Mouse (Mus musculus): Measurements from ENCODE around the gene Bach2. TPM values are rescaled to one million over a fixed set of nuclear protein-coding genes. Genes with fewer than 3 reads are reported as not detected.

The Bach2 gene
- total RNA-seq, 2 experiments from 2014 or later, result 16.8 to 17.9 TPM

DNA sequence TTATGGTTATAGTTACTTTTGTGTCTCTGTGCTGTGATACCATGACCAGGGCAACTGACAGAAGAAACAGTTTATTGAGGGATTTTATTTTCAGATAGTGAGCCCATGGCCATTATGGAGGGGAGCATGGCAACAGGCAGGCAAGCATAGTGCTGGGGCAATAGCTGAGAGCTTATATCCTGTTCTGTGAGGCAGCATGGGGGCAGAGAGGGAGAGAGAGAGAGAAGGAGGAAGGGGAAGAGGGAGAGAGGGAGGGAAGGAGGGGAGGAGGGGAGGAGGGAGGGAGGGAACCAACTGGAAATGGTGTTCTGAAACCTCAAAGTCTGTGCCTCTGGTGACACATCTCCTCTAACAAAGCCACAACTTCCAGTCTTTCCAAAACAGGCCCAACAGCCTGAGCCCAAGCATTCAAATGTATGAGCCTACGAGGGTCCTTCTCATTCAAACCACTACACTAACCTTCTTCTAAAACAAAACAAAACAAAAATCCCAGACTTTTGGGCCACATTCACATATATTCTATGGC, 206.1 kb downstream of the Bach2 start:
- DNase-seq, result no peak
- intact Hi-C loops (cut with DNase I), result no loop called here

DNA sequence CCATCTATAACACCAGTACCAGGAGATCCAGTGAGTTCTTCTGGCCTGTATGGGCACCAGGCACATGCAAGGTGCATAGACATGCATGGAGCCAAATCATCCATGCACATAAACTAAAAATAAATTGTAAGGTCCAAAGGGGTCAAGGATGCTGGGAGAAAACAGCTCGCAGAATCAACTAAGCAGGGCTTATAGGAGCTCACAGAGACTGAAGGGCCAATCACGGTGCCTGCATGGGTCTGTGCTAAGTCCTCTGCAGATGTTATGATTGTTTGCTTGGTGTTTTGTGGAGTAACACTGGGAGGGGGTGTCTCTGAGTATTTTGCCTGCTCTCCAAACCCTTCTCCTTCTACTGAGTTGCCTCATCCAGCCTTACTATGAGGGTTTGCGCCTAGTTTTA, 209.2 kb downstream of the Bach2 start:
- intact Hi-C loops (cut with DNase I), result no loop called here
- DNase-seq, result no peak

DNA sequence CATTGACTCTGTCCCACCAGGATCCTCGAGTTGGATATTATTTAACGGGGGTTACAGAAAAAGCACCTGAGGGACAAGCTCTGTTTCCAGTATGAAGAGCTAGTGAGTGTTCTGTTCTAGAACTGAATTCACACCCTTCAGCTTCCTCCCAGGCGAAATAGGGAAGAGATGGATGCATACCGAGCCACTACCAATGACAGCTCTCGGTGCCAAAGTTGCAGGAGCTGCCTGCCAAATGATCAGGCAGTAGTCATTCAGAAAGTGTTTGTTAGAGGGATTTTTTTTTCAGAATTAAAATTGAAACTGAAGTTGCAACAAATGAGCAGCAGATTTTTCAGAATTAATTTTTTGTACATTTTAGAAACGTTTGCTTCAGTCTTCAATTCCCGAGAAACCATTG, 223.4 kb downstream of the Bach2 start:
- DNase-seq, result no peak
- intact Hi-C loops (cut with DNase I), result no loop called here

DNA sequence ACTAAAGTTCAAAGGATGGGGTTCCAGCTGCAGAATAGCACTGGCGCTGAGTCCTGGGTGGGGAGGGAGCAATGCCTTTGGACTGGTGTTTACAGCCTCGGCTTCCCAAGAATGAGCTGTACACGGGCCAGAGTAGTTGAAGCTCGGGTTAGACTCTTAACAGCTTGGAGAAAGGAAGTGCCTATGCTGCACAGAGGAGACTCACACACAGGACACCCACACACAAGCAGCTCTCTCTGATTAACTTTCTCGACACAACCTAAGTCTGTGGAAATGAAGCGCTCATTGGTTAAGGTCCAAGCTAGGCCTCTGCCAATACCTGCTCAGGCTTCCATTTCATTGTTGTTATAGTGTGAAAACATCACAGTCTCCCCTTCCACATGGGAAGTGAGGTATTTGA, 224.5 kb downstream of the Bach2 start:
- intact Hi-C loops (cut with DNase I), result no loop called here

DNA sequence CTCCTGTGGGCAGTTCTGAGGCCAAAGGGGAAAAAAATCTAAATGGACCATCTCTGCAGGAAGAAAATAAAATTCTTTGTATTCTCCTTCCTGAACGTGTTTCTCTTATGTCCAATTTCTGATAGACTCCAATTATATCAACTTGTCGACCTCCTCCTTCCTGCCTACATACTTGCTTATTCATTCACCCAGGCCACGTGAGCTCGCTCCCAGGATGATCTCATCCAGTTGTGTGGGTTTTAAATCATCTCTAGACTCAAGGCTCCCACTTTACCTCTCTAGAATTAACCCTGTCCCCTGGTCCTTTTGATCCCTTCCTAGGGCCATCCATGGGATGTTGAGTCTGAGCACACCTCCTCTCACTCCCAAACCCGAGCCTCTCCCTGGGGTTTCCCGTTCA, 225.9 kb downstream of the Bach2 start:
- DNase-seq, result no peak
- intact Hi-C loops (cut with DNase I), result no loop called here

More for the DNA sequence above, 224.5 kb downstream of the Bach2 start:
- DNase-seq, result no peak

DNA sequence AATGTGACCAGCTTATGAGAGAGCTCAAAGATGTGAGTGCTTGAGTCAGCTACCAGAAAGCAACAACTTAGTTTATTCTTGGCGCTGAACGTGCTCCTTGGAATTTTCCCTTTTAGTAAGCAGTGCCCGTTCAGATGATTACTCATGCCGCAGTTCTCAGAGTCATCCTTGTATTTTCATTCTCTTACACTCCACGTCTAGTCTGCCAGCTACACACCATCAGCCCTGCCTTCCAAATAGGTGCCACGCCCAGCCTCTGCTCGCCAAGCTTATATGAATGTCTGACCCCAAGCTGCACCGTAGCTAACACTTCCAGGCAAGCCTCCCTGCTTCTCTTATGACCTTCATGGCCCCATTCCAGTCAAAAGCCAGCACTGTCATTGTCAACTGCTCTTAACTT, 227.4 kb downstream of the Bach2 start:
- DNase-seq, result peak; percentile 21 to 23
- intact Hi-C loops (cut with DNase I), result no loop called here

DNA sequence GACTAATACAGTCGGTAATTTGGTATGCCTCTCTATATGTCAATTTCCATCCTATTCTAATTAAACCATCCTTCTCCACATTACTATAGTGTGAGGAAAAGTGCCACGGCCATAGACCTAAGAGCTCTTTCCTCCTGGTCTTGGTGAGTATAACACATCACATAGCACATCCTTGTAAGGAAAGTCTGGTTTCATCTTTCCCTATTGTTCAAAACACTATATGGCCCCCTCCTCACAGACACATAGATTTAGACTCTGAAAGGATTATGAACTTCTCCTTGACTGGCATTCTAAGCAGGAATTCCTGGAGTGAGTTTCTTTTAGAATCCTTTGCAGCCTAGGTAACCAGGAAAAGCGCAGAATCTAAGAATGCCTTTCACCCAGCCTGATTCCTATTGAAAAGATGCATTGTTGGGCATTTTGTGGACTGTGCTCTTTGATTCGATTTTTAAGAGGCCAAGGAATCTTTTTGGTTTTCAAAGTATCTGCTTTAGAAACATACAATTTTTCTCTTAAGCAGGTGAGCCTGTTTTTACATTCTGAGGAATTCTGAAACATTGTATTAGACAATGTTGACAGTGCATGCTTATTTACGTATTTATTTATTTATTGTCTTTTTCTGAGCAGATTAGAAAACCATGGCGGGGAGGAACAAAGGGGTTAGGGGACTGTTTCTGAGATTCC, 239.5 kb downstream of the Bach2 start:
- DNase-seq, result no peak
- intact Hi-C loops (cut with DNase I), result no loop called here

DNA sequence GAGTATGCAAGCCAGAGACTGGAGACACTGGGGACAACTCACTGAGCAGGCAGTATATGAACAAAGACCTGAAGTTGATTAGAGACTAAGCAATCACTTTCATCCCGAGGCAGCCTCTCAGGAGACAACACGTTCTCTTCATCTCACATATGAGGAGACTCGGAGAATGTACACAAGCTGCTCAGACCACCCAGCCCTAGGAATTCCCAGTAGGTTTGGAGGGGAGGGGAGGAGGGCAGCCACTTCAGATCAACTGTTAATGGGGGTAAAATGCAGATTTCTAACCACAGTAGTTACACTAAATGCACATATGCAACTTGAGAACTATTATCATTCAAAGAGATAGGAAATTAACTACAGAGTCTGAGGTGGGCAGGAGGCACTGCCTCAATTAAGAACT, 240.6 kb downstream of the Bach2 start:
- intact Hi-C loops (cut with DNase I), result no loop called here

DNA sequence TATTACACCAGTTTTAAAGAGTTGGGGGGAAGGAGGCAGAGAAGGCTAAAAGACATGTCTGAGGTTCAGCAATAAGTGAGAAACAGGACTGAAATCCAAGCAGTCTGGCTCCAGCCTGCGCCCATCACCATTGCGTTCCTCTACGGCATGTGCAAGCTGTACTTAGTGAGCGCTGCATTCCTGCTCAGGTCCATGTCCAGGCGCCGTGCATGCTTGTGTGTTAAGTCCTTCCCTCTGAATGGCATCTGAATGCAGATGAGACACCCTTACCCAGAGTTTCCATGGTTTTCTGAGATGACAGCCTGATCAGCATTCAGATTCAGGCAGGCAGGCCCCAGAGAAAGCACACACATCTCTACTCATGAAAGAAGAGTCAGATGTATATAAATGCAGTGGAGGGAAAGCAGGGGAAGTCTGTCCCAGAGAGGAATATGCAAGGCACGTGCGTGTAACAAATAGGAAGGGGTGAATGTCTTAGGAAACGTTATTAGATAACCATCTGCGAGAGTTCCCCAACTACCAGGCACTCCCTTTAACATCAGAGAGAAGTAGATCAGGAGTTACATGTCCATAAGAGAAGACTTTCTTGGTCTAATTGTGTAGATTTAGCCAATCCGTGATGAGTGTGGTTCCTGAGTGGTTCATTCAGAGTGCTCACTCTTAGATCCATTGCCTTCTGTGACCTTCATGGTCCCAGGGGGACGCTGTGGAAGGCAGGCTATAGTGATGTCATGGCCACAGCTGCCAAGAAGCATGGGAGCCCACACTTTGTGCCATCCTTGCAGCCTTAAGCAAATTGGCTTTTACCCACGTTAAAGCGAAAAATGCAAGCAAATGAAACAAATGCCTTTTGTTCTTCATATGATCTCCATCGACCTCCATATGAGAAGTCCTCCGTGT, 241.4 kb downstream of the Bach2 start:
- DNase-seq, result no peak
- intact Hi-C loops (cut with DNase I), result no loop called here

More for the DNA sequence above, 240.6 kb downstream of the Bach2 start:
- DNase-seq, result no peak

DNA sequence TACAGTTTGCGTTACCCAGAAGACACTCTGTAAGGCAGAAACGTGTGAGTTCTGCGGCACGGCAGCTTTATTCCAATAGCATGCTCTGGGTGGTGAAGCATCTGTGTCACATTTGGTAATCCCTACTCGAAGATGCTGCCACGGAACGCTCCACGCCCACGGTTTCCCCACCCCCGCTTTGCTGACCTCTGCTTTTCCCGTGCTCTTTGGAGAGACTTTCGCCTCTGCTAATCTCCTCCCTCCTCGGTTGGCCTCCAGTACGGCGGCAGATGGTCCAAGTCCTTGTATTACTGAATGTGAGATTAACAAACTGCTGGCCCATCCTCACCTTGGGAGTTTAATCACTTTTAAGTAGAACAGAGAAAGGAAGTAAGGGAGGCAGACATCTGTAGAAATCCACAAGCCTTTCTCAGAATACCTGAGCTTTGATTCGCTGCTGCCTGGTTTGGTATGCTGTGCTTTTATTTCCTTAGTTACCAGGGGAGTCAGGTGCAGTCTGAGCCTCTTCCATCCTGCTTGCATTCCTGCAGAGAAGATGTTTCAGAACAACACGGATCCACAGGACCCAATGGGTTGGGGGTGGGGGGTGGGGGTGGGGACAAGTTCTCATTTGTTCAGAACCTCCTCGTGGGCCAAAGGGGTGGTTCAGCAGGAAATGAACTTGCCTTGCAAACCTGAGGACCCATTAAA, 242.9 kb downstream of the Bach2 start:
- peak; percentile 21 to 34 for DNase-seq
- intact Hi-C loops (cut with DNase I), result no loop called here

DNA sequence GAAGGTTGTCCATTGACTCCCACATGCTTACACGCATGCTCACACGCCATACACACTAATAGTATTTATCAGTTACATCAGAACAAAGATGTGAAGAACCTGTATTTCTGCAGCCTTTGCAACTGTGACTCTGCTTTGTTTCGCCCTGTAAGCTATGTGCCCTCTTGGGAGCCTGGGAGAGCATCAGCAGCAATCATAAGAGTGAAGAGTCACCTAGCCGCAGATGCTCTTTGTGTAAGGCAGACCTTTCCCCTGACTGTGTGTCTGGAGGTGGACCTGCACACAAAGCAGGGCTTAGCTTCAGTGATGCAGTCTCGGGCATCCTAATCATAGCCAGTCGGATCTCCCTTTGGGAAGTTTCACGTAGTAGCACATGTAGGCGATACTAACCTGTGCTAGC, 243.5 kb downstream of the Bach2 start:
- intact Hi-C loops (cut with DNase I), result no loop called here

DNA sequence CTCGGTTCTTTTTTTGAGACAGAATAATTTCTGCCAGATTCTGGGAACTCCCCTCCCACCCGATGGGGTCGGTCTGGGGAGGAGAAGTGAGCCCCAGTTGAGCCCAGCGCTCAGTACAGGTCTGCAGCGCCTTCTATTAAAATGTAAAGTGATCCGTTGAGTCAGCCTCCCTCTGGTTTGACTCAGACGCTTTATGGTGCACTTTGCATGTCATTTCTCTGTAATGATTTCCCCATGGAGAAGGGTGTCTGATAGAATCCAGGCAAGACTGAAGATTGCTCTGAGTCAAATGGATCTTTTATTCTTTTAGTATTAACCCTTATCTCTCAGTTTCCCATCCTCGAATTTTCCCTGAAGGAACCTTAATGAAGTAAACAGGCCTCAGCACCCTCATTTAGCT, 244.3 kb downstream of the Bach2 start:
- intact Hi-C loops (cut with DNase I), result no loop called here
- no peak for DNase-seq

More for the DNA sequence above, 243.5 kb downstream of the Bach2 start:
- no peak for DNase-seq

DNA sequence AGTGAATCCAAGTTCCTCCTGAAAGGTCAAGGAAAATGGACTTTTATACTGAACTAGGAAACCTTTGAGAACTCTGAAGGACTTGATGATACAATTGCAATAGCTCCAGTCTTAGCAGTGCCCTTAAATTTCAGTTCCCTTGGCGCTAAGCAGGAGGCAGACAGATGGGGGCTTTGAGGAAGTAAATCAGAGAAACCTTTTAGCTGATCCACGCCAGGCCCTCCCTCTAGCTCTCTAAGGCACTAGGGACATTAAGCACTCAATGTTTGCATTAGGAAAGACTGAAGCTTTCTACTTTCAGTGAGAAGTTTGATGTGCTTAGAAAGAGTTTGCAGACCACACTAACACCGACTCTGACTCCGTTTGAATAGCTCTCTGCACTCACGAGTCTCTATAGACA, 247.2 kb downstream of the Bach2 start:
- DNase-seq, result no peak
- intact Hi-C loops (cut with DNase I), result no loop called here

DNA sequence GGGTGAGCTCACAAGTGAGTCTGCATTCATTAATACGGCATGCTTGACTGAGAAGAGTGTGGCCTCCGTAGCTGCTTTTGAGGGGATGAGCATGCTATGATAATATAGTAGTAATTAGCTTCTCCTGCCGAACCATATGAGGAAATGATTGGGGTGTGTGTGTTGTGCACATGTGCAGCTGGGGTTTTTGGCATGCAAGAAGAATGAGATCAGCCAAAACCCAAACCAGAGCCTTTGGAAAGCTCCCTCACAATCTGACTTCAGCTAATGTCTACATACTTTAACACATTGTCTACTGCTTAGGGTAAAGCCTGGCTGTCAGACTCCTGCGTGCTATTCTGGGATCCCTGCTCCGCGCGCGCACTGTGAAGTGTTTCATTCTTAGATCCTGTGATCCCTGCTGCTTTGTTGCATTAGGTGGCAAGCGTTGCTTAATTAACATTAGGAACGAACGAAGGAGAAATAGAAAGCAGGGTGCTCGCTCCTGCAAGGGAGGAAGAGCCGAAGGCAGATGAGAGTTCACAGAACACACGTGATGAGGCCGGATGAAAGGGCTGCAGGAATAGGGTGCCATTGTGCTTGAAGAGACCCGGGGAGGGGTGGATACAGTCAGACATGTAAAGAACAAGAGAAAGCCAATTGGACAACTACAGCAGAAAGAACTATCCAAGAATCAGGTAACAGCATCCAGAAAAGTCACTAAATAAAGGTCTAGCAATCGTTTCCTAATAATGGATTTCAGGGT, 248.2 kb downstream of the Bach2 start:
- peak; percentile 57 to 67 for DNase-seq
- intact Hi-C loops (cut with DNase I), result no loop called here

DNA sequence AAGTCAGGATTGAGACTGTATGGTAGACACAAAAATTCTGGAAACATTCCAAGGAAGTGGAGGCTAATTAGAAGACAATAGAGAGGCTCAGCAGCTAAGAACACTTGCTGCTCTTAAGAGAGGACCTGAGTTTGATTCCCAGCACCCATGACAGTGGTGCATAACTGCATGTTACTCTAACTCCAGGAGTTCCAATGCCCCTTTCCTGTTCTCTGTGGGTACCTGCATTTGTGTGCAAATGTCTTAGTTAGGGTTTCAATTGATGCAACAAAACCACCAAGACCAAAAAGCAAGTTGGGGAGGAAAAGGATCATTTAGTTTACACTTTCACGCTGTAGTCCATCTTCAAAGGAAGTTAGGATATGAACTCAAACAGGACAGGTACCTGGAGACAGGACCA, 250.6 kb downstream of the Bach2 start:
- no peak for DNase-seq
- intact Hi-C loops (cut with DNase I), result no loop called here

DNA sequence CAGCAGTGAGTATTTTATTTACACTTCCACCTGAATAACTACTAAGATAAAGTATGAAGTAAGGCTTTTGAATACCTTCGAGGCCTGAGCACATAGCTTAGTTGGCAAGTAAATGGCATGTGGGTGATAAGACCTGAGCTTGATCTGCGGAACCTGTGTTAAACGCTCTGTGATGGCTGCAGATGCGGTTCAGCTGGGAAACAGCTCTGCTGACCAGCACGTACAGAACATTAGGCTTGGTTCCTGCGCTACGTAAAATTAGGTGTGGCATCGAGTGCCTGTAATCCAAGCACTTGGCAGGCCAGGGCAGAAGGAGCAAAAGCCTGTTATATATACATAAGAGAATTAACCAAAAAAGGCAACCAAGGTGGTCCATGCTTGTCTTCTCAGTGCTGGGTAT, 252.6 kb downstream of the Bach2 start:
- intact Hi-C loops (cut with DNase I), result loop anchor here (5.0 kb wide), 1 partner anchor 34 kb away; no protein-coding TSS in a partner anchor

DNA sequence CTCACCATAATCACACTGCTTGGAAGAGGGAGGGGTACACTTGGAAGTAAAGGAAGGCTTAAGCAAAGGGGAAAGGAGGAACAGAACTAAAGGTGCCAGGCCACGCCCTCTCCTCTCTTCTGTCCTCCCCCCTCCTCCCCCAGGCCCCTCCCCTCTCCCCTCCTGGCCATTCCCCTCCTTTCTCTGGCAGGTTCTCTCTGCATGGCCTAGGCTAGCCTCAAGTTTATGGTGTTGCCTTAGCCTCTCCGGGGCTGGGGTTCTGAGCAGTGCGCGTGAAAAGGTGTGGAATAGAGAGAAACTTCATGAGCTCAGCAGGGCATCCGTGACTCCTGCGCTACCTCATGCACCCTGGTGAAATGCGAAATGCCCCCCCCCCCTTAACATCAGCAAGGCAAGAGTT, 254.2 kb downstream of the Bach2 start:
- intact Hi-C loops (cut with DNase I), result loop anchor here (5.0 kb wide), 1 partner anchor 36 kb away; no protein-coding TSS in a partner anchor
- no peak for DNase-seq

More for the DNA sequence above, 252.6 kb downstream of the Bach2 start:
- DNase-seq, result no peak

DNA sequence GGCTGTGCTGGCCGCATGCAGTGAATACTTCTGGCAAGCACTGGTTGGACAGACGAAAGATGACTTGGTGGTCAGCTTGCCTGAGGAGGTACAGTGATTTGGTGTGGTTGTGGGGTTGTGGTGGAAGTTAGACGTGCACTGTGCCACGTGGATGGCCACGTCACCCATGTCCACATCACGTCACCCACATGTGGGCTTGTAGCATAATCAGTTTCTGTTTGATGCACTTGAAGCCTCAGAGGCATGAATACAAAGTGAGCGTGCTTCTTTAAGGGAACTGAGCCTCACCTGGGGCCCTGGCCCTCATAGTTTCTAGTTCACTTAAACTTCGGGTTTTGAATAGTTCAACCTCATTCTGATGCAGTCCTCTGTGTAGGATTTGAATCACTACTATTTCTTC, 263.2 kb downstream of the Bach2 start:
- intact Hi-C loops (cut with DNase I), result loop anchor here (10.0 kb wide), 1 partner anchor 107 kb away; no protein-coding TSS in a partner anchor

DNA sequence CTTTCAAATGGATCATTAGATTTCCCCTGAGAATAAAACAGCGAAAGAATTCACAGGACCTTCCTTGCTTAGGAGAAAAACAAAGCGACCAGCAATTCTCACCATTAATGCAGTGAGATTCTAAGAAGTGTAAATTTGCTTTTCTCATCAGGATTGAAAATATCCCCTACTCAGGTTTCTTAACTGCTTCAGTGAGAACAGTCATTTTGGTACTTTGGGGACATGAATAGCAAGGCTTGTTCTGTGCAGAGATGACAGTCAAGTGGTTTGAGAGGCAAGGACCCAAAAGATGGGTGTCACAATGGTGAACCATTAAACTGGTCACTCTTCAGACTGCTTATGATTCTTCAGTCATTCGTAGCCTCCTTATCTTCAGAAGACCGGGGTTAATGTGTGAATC, 263.6 kb downstream of the Bach2 start:
- no peak for DNase-seq
- intact Hi-C loops (cut with DNase I), result loop anchor here (10.0 kb wide), 1 partner anchor 107 kb away; no protein-coding TSS in a partner anchor

More for the DNA sequence above, 263.2 kb downstream of the Bach2 start:
- DNase-seq, result no peak

DNA sequence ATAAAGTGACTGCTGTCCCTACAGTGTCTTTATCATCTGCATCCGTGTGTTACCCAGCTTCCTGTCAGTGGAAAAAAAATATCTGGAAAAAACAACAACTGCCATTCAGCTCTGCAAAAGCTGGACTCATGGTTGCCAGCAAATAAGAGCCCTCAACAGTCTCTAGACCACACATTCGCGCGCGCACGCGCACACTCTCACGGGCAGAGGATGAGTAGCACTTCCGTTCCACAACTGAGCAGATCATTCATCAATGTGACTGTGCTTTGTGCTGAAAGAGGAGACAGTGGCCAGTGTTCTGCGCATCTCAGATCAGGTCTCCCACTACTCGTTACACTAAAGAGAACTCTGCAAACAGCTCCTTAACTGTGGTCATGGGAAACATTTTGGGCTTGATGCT, 265.6 kb downstream of the Bach2 start:
- intact Hi-C loops (cut with DNase I), result loop anchor here (10.0 kb wide), 1 partner anchor 109 kb away; no protein-coding TSS in a partner anchor
- no peak for DNase-seq
